Mouse (Mus musculus) limb, embryonic 12.5 days (tissue): Measurements from ENCODE around the gene Rab22a. TPM values are rescaled to one million over a fixed set of nuclear protein-coding genes. Genes with fewer than 3 reads are reported as not detected.
A peak's percentile ranks its signal among the peaks of the same experiment; 100 is the strongest.

ENCODE experiments used
- ATAC-seq: fragments of 200-750 bp; cut with Nextera tagmentation; 2 replicates; pipeline ENCODE4 v1.8.0; 2017; ENCODE audit warnings: low read depth, moderate TSS enrichment; ENCODE audit not compliant: insufficient number of reproducible peaks, insufficient read depth, low FRiP score, low TSS enrichment
- H3K27ac ChIP-seq: fragments of 300-500 bp; sonication (generic); 2 replicates; pipeline ENCODE4 v1.5.1; 2016; ENCODE audit warnings: mild to moderate bottlenecking, moderate library complexity
- H3K27me3 ChIP-seq: fragments of 300-500 bp; sonication (generic); 2 replicates; pipeline ENCODE4 v1.6.1; 2016; ENCODE audit warnings: mild to moderate bottlenecking, moderate library complexity
- H3K36me3 ChIP-seq: fragments of 300-500 bp; sonication (generic); 2 replicates; pipeline ENCODE4 v1.6.1; 2016; ENCODE audit warnings: mild to moderate bottlenecking, moderate library complexity
- H3K4me1 ChIP-seq: fragments of 300-500 bp; sonication (generic); replicated peaks from 2 replicates; pipeline ENCODE4 v1.6.1; 2016
- H3K4me2 ChIP-seq: fragments of 300-500 bp; sonication (generic); 2 replicates; pipeline ENCODE4 v1.6.1; 2016; ENCODE audit warnings: mild to moderate bottlenecking, moderate library complexity
- H3K4me3 ChIP-seq: fragments of 300-500 bp; sonication (generic); replicated peaks from 2 replicates; pipeline ENCODE4 v1.5.1; 2016; ENCODE audit warnings: mild to moderate bottlenecking
- H3K9ac ChIP-seq: fragments of 300-500 bp; sonication (generic); replicated peaks from 2 replicates; pipeline ENCODE4 v1.6.1; 2016; ENCODE audit warnings: mild to moderate bottlenecking, moderate library complexity
- H3K9me3 ChIP-seq: fragments of 300-500 bp; sonication (generic); 2 replicates; pipeline ENCODE4 v1.6.1; 2016; ENCODE audit warnings: mild to moderate bottlenecking, moderate library complexity
- WGBS: fragments of 180-500 bp; shearing (Covaris S2); methylation state at CpG from one replicate; pipeline ENCODE4 v1.1.7; 2016; 5-methylcytosine and 5-hydroxymethylcytosine counted together
- polyA plus RNA-seq: library from polyadenylated mRNA; unstranded; fragments of >200 nt; fragmentation: Nextera tagmentation; extraction: Ambion mirVana; gene quantifications from 2 replicates; pipeline ENCODE4 v1.2.1, GENCODE M21; 2016

Gene Rab22a
- polyA plus RNA-seq, 1 experiment from 2014 or later, result 47.6 TPM

DNA sequence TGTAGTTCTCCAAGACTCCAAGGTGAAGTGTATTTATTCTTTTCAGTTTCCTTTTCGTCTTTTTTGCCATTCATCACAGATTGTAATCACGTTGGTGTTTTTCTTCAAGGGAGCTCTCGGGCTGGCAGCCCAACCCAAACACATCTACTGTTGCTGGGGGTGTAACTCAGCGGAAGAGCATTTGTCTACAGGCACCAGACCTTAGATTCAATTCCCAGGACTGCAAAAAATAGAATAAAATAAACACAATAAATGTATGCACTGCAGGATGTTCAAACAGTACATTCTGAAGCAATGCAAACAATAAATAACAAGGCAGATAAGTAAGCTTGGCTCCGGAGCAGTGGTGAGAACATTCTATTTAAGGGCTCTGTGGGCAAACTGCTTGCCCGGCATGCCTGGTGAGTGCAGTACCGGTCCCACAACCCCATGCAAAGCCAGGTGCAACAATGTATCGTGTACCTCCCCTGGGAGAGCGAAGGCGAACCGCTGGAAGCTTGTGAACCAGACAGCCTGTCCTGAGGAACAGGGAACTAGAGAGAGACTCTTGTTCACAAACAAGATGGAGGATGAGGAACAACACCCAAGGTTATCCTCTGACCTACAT, 62.8 kb downstream of the Rab22a start:
- 82% methylated on average over 11 of the region's 11 CpGs for WGBS

DNA sequence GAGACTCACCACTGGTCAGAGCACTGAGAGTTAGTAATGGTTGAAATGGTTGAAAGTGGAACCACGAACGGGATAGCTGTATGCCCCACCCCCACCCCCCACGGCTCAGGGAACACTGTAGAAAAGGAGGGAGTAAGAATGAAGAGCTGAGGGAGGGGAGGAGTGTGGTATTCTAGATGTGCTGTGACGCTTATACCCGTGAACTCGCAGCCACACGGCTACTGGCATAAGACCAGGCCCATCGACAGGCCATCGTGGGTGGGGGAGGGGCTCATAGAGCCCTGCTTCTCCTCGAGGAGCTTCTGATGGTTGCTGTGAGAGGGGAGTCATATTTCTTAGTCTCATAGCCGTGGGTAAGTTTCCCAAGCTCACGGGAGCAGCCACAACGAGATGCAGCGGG, 64.8 kb downstream of the Rab22a start:
- no peak overlapping the region for H3K4me2 ChIP-seq
- no peaks in the 10 kb centered on the region for H3K27me3 ChIP-seq
- 35% methylated on average over 14 of the region's 14 CpGs for WGBS
- peaks cover 11% of the 10 kb centered on the region for H3K4me1 ChIP-seq
- no peak overlapping the region for H3K9ac ChIP-seq
- no peaks in the 10 kb centered on the region for H3K36me3 ChIP-seq
- 0 out of 2 replicates have a peak, but pooled peaks have one; percentile 37 for ATAC-seq
- H3K27ac ChIP-seq, result no peak overlapping the region
- no peaks in the 10 kb centered on the region for H3K9me3 ChIP-seq
- no peak overlapping the region for H3K4me3 ChIP-seq

More for the DNA sequence above, 62.8 kb downstream of the Rab22a start:
- ATAC-seq, result no peak
- peaks cover 11% of the 10 kb centered on the region for H3K4me1 ChIP-seq
- no peaks in the 10 kb centered on the region for H3K27me3 ChIP-seq
- no peak overlapping the region for H3K4me2 ChIP-seq
- H3K9me3 ChIP-seq, result no peaks in the 10 kb centered on the region
- H3K9ac ChIP-seq, result no peak overlapping the region
- no peak overlapping the region for H3K4me3 ChIP-seq
- no peak overlapping the region for H3K27ac ChIP-seq
- H3K36me3 ChIP-seq, result no peaks in the 10 kb centered on the region

DNA sequence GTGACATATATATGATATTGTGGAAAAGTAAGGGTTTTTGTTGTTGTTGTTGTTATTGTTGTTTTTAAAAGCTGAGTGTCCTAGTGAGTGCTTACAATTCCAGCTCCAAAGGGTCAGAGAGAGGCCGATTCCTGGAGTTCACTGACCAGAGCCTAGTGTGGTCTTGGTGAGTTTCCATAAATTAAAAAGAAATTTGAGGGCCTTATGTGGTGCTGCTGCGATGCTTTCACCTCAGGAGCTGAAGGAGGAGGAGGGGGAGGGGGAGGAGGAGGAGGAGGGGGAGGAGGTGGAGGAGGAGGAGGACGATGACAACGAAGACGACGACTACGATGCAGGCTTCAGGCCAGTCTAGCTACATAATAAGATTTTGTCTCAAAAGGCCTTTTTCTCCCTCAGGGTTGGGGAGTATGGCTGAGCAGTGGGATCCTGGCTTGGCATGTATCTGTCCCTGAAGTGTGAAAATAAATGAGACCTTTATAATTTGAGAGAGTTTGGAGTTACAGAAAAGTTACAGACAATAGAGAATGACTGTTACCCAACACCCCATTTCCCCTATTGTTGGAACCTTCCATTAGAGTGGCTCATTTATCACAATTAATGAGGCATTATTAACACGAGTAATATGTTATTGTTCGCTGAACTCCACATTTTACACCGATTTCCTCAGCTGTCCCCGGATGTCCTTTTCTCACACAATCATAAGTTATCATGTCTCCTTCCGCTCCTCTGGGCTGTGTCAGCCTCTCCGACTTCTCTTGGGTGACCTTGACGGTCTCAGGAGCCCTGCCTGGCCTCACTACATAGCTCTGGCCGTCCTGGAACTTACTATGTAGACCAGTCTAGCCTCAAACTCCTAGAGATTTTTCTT, 65.6 kb downstream of the Rab22a start:
- Histone ChIP-seq H3K4me1 (peaks cover 11% of the 10 kb centered on the region), H3K4me3 (no peak overlapping the region), H3K36me3 (no peaks in the 10 kb centered on the region), H3K9me3 (no peaks in the 10 kb centered on the region), H3K9ac (no peak overlapping the region), H3K27ac (no peak overlapping the region), H3K27me3 (no peaks in the 10 kb centered on the region), H3K4me2 (no peak overlapping the region)
- whole genome bisulfite sequencing, result 78% methylated on average over 15 of the region's 15 CpGs
- ATAC-seq, result no peak

DNA sequence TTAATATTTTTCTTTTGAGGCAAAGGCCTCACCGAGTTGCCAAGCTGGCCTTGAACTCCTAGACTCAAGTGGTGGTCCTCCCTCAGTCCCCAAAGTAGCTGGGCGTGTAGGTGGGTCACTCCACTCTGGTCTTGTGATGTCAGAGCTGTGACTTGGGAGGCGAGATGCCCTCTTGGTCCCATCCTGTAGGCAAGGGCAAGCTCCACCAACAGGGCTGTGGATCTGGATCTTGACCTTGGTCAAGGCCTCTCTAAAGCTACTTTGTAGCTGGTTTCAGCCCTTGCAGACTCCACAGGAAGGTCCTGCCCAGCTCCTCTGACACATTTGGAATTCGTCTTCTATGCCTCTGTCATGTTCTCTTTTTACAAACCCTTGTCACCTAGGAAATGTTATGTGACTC, 66.3 kb downstream of the Rab22a start:
- WGBS, result 95% methylated on average over 4 of the region's 4 CpGs
- ATAC-seq, result no peak
- H3K4me2 ChIP-seq, result no peak overlapping the region
- H3K4me1 ChIP-seq, result peaks cover 15% of the 10 kb centered on the region
- H3K27ac ChIP-seq, result no peak overlapping the region
- no peaks in the 10 kb centered on the region for H3K9me3 ChIP-seq
- H3K9ac ChIP-seq, result no peak overlapping the region
- no peaks in the 10 kb centered on the region for H3K36me3 ChIP-seq
- no peak overlapping the region for H3K4me3 ChIP-seq
- no peaks in the 10 kb centered on the region for H3K27me3 ChIP-seq

DNA sequence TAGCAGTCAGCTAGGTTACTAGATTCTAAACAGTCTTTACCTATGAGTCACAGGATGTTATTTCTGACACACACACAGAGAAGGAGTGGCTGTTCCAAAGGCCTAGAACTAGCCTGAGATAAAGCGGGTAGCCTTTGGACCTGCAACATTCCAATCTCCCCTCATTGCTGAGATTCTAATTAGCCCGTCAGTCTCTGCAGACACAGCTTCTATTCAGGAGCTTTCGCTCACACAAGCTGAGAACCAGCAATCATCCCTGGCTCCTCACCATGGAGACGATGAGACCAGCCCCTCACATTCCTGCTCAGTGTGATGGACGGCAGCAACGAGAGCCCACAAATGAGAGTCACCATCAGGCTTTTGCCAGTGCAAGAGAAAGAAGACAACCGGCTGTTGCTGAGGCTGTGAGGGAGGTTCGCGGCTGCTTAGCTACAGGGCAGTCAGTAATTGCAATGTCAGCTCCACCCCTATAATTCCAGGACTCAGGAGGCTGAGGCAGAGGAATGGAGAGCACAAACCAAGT, 70.9 kb downstream of the Rab22a start:
- no peak for ATAC-seq
- Histone ChIP-seq H3K36me3 (no peaks in the 10 kb centered on the region), H3K9ac (no peak overlapping the region), H3K4me2 (no peak overlapping the region), H3K4me3 (no peak overlapping the region), H3K9me3 (no peaks in the 10 kb centered on the region), H3K4me1 (peaks cover 14% of the 10 kb centered on the region), H3K27me3 (peaks cover 2% of the 10 kb centered on the region; the same call in 1 of the 2 replicates), H3K27ac (no peak overlapping the region)
- 17% methylated on average over 9 of the region's 9 CpGs for WGBS

DNA sequence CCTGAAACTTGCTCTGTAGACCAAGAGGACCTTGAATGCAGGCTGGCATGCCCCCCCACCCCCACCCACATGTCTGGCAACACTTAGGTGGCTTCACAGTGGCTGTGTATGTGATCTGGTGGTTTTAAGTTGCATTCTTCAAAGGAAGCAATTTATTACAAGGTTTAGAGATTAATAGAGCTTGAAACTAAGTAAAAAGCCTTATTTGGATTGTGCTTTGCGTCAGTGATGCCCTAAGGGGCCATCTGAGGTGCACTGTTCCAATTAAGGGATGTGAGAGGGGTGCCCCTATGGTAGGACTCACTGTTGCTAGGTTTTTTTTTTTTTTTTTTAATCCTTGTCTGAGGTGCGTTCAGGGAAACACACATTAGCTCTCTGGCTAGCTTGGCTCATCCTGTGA, 74.9 kb downstream of the Rab22a start:
- 13% methylated on average over 2 of the region's 2 CpGs for WGBS
- peaks cover 9% of the 10 kb centered on the region; the same call in 1 of the 2 replicates for H3K36me3 ChIP-seq
- no peak overlapping the region for H3K27ac ChIP-seq
- no peaks in the 10 kb centered on the region for H3K9me3 ChIP-seq
- H3K9ac ChIP-seq, result no peak overlapping the region
- peaks cover 28% of the 10 kb centered on the region for H3K4me1 ChIP-seq
- no peak for ATAC-seq
- H3K4me3 ChIP-seq, result no peak overlapping the region
- H3K4me2 ChIP-seq, result no peak overlapping the region
- peaks cover 2% of the 10 kb centered on the region; the same call in 1 of the 2 replicates for H3K27me3 ChIP-seq

DNA sequence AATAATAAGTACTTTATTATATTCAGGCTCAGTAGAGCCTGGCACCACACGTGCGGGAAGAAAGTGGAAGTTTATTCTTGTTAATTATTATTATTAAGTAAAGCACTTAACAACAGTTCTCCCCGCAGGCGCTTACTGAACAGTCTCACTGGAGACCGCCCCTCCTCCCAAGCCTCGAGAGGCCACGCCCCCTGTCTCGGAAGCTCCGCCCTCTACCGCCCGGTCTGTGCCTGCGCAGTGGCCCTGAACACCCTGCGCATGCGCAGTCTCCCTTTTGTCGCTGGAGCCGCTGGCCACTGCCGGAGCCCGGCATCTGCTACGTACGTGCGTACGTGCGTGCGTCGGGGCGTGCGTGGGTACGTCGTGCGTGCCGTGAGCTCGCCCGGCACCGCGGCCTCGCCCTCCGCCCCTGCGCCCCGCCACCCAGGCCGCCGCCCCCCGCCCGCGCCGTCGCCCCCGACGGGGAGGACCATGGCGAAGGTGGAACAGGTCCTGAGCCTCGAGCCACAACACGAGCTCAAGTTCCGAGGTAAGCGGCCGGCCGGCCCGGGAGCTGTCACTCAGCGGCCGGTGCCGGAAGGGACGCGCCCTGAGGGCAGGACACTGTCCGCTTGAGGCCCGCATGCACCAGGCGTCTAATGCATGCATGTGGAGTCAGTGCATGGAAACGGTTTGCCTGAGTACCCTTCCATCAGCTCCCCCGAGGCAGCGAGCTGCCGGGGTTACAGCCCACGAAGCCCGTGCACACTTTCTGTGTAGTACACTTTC, 77.8 kb downstream of the Rab22a start, which contains the start of gene Vapb:
TSS of gene Vapb (plus strand) at position 290 of the 768 bp plus-strand sequence.
- WGBS, result under 1% methylated on average over 68 of the region's 70 CpGs
- Histone ChIP-seq H3K4me3 (peak within 1 kb of the TSS; percentile 90), H3K4me2 (peak within 1 kb of the TSS; percentile 79), H3K9ac (peak within 1 kb of the TSS; percentile 86), H3K36me3 (peaks cover 12% of the 10 kb centered on the region; the same call in 1 of the 2 replicates), H3K4me1 (peaks cover 39% of the 10 kb centered on the region), H3K27ac (peak within 1 kb of the TSS; percentile 64; the same call in 1 of the 2 replicates), H3K27me3 (peaks cover 2% of the 10 kb centered on the region; the same call in 1 of the 2 replicates), H3K9me3 (no peaks in the 10 kb centered on the region)
- ATAC-seq, result peak; percentile 93

DNA sequence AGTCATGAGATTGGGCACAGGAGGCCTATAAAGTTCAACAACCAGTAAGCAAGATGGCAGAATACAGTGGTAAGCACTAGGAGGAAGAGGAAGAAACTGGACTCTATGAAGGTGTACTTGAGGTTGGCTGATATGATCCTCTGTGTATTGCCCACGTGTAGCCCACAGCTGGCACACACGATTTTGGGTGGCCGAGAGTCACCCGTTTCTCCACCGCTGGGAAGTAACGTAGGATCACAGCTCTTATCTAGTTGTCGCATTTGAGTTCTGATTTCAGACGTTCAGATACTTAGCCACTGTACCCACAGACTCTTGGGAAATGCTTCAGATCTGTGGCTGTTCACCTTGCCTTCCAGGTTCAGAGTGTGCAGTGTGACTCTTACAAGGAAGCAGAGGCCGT, 78.7 kb downstream of the Rab22a start:
- ATAC-seq, result no peak
- no peaks in the 10 kb centered on the region for H3K9me3 ChIP-seq
- H3K27me3 ChIP-seq, result no peaks in the 10 kb centered on the region
- H3K36me3 ChIP-seq, result peaks cover 12% of the 10 kb centered on the region; the same call in 1 of the 2 replicates
- peaks cover 46% of the 10 kb centered on the region for H3K4me1 ChIP-seq
- peak overlapping the region; percentile 86 for H3K9ac ChIP-seq
- peak overlapping the region; percentile 90 for H3K4me3 ChIP-seq
- H3K4me2 ChIP-seq, result peak overlapping the region; percentile 79
- no peak overlapping the region for H3K27ac ChIP-seq
- 88% methylated on average over 9 of the region's 9 CpGs for WGBS

DNA sequence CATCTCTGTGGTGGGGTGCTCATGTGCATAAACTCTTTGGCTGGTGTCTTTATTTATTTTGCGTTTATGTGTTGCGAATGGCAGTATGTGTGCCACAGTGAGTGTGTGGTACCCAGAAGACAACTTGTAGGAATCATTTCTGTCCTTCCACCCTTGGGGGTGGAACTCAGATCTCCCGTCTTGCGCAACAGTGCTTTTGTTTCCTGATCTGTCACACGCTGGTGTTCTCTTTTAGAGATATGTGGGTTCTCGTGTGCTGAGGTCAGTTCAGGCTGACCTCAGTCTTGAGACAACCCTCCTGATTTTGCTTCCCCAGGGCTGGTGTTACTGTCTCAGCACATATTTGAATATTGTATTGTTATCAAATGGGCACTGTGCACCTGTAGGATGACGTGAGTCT, 79.5 kb downstream of the Rab22a start:
- WGBS, result 94% methylated on average over 7 of the region's 7 CpGs

DNA sequence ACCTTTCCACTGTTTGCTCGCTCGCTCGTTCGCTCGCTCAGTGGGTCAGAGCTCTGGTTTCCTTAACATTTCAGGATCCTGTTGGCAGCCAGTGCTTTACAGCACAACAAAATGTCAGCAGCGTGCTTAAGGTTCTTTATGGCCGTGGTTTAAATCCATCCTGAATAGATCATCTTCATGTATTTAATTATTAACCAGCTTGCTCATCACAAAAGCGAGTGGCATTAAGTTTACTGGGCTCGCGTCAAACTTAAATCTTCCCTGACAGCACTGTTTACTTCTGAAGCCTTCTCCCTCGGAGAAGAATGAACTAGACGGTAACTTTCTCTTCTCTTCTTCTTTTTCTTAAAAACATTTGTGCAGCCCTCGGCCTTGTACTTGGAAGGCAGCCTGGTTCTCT, 82.5 kb downstream of the Rab22a start:
- WGBS, result 68% methylated on average over 13 of the region's 13 CpGs
- Histone ChIP-seq H3K36me3 (peaks cover 22% of the 10 kb centered on the region; the same call in 1 of the 2 replicates), H3K4me3 (no peak overlapping the region), H3K4me1 (peaks cover 36% of the 10 kb centered on the region), H3K27ac (no peak overlapping the region), H3K9me3 (0 out of 2 replicates have a peak, but pooled peaks cover 3% of the 10 kb centered on the region), H3K27me3 (no peaks in the 10 kb centered on the region), H3K4me2 (no peak overlapping the region), H3K9ac (no peak overlapping the region)
- ATAC-seq, result no peak

More for the DNA sequence above, 79.5 kb downstream of the Rab22a start:
- Histone ChIP-seq H3K27me3 (no peaks in the 10 kb centered on the region), H3K27ac (no peak overlapping the region), H3K9ac (no peak overlapping the region), H3K9me3 (no peaks in the 10 kb centered on the region), H3K4me1 (peaks cover 42% of the 10 kb centered on the region), H3K36me3 (peaks cover 12% of the 10 kb centered on the region; the same call in 1 of the 2 replicates), H3K4me2 (no peak overlapping the region), H3K4me3 (no peak overlapping the region)
- no peak for ATAC-seq
